Mouse (Mus musculus): ENCODE data around the gene Fgfr2. TPM values are rescaled to one million over a fixed set of nuclear protein-coding genes. Genes with fewer than 3 reads are reported as not detected.

Gene Fgfr2
- polyA plus RNA-seq, 1 experiment: 0.17 TPM

DNA sequence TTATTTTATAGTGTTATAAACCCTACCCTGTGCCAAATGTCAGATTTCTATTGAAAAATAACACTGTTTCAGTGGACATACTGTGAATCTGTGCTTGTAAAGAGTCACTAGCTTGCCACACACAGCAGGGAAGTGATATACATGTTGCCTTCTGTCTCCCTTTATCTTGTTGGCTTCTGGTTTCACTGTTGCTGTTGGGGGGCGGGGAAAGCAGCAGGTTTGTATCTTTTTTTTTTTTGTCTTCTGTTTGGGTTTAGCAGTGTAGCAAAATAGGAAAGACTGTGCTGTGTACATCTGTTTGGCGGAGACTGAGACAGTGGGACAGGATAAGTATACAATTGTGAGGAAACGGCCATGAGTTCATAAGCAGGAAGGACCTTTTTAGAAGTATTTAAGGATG, 2255.9 kb downstream of the Fgfr2 start:
- Histone ChIP-seq H3K36me3 (ENCODE audit: control insufficient read depth, insufficient read depth) (no peaks in the 10 kb centered on the region), H3K27me3 (ENCODE audit: control insufficient read depth, insufficient read depth, insufficient read length) (no peaks in the 10 kb centered on the region), H3K79me2 (ENCODE audit: control insufficient read depth, insufficient read depth) (peaks cover 56% of the 10 kb centered on the region), H3K4me3 (peak overlapping the region; percentile 54), H3K4me2 (ENCODE audit: low read depth) (peak overlapping the region; percentile 79), H3ac (ENCODE audit: control insufficient read depth, insufficient read length) (no peak overlapping the region)
- no peak for TF ChIP-seq MYOD1 (IDR thresholded peaks at IDR 0.05; ENCODE audit: control insufficient read depth in 1 of 3, insufficient read length in 2 of 3, low read depth in 2 of 3)
- no peak for TF ChIP-seq USF1 (IDR thresholded peaks at IDR 0.05; ENCODE audit: low read depth)
- TF ChIP-seq MYOG (IDR thresholded peaks at IDR 0.05; ENCODE audit: control insufficient read depth in 1 of 3, insufficient read depth in 1 of 3, insufficient read length in 2 of 3, low read depth in 2 of 3): no peak
- no peak for TF ChIP-seq TCF3 (IDR thresholded peaks at IDR 0.05; ENCODE audit: insufficient read length, low read depth)

DNA sequence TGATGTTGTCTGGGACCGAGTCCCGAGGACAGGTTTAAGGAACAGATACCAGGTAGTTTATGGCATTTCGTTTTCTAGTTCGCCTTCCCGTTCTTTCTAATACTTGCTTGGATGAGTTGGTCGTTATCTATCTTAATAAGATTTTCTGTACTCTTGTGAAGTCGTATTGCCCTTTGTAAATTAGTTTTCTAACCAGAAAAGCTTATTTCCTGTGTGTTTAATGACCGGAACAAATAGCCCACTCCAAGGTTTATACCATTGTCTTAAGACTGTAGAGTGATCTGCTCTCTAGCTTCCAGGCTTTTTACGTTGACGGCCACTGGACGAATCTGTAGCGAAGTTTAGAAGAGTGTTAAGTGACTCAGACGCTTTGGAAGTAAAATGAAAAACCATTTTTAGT, 2256.5 kb downstream of the Fgfr2 start:
- H3K4me2 ChIP-seq (ENCODE audit: low read depth): peak overlapping the region; percentile 79
- TF ChIP-seq MYOD1 (IDR thresholded peaks at IDR 0.05; ENCODE audit: control insufficient read depth in 1 of 3, insufficient read length in 2 of 3, low read depth in 2 of 3) (no peak), MYOG (IDR thresholded peaks at IDR 0.05; ENCODE audit: control insufficient read depth in 1 of 3, insufficient read depth in 1 of 3, insufficient read length in 2 of 3, low read depth in 2 of 3) (no peak), REST (IDR thresholded peaks at IDR 0.05; ENCODE audit: insufficient read depth, insufficient read length) (no peak), E2F4 (IDR thresholded peaks at IDR 0.05; ENCODE audit: insufficient read depth) (no peak), TCF3 (IDR thresholded peaks at IDR 0.05; ENCODE audit: insufficient read length, low read depth) (no peak), POLR2AphosphoS2 (IDR thresholded peaks at IDR 0.05; ENCODE audit: insufficient read length, low read depth) (no peak), POLR2A (IDR thresholded peaks at IDR 0.05; ENCODE audit: insufficient read length, low read depth) (no peak), SRF (IDR thresholded peaks at IDR 0.05; ENCODE audit: control insufficient read depth, insufficient read length, low read depth) (no peak), USF1 (IDR thresholded peaks at IDR 0.05; ENCODE audit: low read depth) (no peak), MAX (IDR thresholded peaks at IDR 0.05; ENCODE audit: low read depth) (no peak), CEBPB (IDR thresholded peaks at IDR 0.05; ENCODE audit: insufficient read depth, poor library complexity, severe bottlenecking) (no peak), TCF12 (IDR thresholded peaks at IDR 0.05; ENCODE audit: insufficient read depth, poor library complexity, severe bottlenecking) (no peak)
- peaks cover 50% of the 10 kb centered on the region for H3K79me2 ChIP-seq (ENCODE audit: control insufficient read depth, insufficient read depth)
- no peaks in the 10 kb centered on the region for H3K36me3 ChIP-seq (ENCODE audit: control insufficient read depth, insufficient read depth)
- H3K4me3 ChIP-seq: peak overlapping the region; percentile 54
- no peaks in the 10 kb centered on the region for H3K27me3 ChIP-seq (ENCODE audit: control insufficient read depth, insufficient read depth, insufficient read length)
- peak overlapping the region; percentile 92 for H3ac ChIP-seq (ENCODE audit: control insufficient read depth, insufficient read length)

DNA sequence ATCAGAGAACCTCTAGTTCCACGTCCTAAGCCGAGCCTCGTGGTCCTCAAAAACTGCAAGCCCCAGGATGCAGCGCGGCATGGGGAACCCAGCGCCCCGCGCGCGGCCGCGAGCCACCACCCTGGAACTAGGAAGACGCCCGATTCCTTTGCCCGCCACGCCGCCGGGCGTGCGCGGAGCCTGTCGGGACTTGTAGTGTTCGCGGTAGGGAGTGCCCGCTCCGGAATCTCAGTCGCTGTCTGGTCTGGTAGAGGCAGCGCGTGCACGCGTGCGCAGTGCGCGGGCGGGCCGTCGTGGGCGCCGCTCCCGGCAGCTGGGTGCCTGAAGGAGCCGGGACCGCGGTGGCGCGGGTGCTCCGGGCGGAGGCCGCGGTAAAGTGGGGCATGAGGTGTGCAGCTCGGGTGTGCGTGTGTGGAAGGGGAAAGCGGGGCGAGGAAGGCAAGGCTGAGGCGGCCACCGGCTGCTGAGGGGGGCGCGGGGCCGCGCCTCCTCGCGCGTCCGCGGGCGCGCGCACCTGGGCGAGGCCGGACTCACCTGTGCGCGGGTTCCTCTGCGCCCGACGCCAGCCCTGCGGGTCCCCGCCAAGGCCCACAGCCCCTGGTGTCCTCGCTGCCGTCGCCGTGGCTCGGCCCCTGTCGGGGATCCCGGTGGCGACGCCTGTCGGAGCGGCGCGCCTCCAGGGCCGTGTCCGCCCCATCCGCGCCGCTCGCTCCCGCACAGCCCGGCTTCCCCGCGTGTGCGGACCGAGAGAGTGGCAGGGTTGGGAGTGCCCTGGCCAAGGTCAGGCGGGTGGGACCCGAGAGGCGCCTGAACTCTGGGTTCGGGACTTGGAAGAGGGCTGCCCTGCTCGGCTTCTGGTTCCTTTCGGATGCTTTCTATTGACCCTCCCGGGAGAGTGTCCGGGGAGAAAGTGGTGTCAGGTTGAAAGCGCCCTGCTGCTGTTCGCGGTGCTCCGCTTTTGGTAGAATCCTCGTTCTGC, 2257.2 kb downstream of the Fgfr2 start, which contains the start of gene Plekha1:
Gene Plekha1, plus strand, starts transcription at position 144 of the 979 bp plus-strand sequence.
- Histone ChIP-seq H3K36me3 (ENCODE audit: control insufficient read depth, insufficient read depth) (no peaks in the 10 kb centered on the region), H3K27me3 (ENCODE audit: control insufficient read depth, insufficient read depth, insufficient read length) (no peaks in the 10 kb centered on the region), H3K4me3 (peak within 1 kb of the TSS; percentile 54), H3ac (ENCODE audit: control insufficient read depth, insufficient read length) (peak within 1 kb of the TSS; percentile 92), H3K4me2 (ENCODE audit: low read depth) (peak within 1 kb of the TSS; percentile 79), H3K79me2 (ENCODE audit: control insufficient read depth, insufficient read depth) (peaks cover 43% of the 10 kb centered on the region)
- no peak for TF ChIP-seq SRF (IDR thresholded peaks at IDR 0.05; ENCODE audit: control insufficient read depth, insufficient read length, low read depth)
- no peak for TF ChIP-seq USF1 (IDR thresholded peaks at IDR 0.05; ENCODE audit: low read depth)
- peak; percentile 79 for TF ChIP-seq POLR2AphosphoS2 (IDR thresholded peaks at IDR 0.05; ENCODE audit: insufficient read length, low read depth)
- TF ChIP-seq MYOD1 (IDR thresholded peaks at IDR 0.05; ENCODE audit: control insufficient read depth in 1 of 3, insufficient read length in 2 of 3, low read depth in 2 of 3): peak in 2 of 3 experiments; percentile 29 to 78
- no peak for TF ChIP-seq REST (IDR thresholded peaks at IDR 0.05; ENCODE audit: insufficient read depth, insufficient read length)
- no peak for TF ChIP-seq MAX (IDR thresholded peaks at IDR 0.05; ENCODE audit: low read depth)
- TF ChIP-seq POLR2A (IDR thresholded peaks at IDR 0.05; ENCODE audit: insufficient read length, low read depth): peak; percentile 93
- TF ChIP-seq E2F4 (IDR thresholded peaks at IDR 0.05; ENCODE audit: insufficient read depth): peak; percentile 66
- no peak for TF ChIP-seq CEBPB (IDR thresholded peaks at IDR 0.05; ENCODE audit: insufficient read depth, poor library complexity, severe bottlenecking)
- TF ChIP-seq TCF3 (IDR thresholded peaks at IDR 0.05; ENCODE audit: insufficient read length, low read depth): no peak
- no peak for TF ChIP-seq TCF12 (IDR thresholded peaks at IDR 0.05; ENCODE audit: insufficient read depth, poor library complexity, severe bottlenecking)
- TF ChIP-seq MYOG (IDR thresholded peaks at IDR 0.05; ENCODE audit: control insufficient read depth in 1 of 3, insufficient read depth in 1 of 3, insufficient read length in 2 of 3, low read depth in 2 of 3): peak in 2 of 3 experiments; percentile 56 to 74

DNA sequence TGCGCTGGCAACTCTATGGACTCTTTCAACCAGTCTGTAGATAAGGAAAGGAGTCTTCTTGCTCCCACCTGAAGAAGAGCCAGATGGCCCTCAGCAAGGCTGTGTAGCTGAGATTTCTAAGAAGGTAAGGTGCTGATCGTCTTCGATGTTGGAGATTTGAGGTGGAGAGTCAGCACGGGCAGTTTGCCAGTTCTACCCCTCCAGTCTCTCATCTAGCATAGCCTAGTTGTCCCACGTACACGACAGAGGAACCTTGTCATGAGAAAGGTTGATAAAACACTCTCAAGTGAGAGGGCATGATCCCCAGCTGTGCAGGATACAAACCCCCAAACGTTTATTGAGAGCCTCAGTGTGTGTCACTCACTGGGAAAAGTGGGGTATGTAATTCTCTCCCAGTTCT, 2258.4 kb downstream of the Fgfr2 start:
- H3ac ChIP-seq (ENCODE audit: control insufficient read depth, insufficient read length): no peak overlapping the region
- no peak for TF ChIP-seq POLR2A (IDR thresholded peaks at IDR 0.05; ENCODE audit: insufficient read length, low read depth)
- TF ChIP-seq MAX (IDR thresholded peaks at IDR 0.05; ENCODE audit: low read depth): no peak
- TF ChIP-seq MYOD1 (IDR thresholded peaks at IDR 0.05; ENCODE audit: control insufficient read depth in 1 of 3, insufficient read length in 2 of 3, low read depth in 2 of 3): no peak
- TF ChIP-seq MYOG (IDR thresholded peaks at IDR 0.05; ENCODE audit: control insufficient read depth in 1 of 3, insufficient read depth in 1 of 3, insufficient read length in 2 of 3, low read depth in 2 of 3): no peak
- TF ChIP-seq E2F4 (IDR thresholded peaks at IDR 0.05; ENCODE audit: insufficient read depth): no peak
- no peak for TF ChIP-seq CEBPB (IDR thresholded peaks at IDR 0.05; ENCODE audit: insufficient read depth, poor library complexity, severe bottlenecking)
- no peak for TF ChIP-seq USF1 (IDR thresholded peaks at IDR 0.05; ENCODE audit: low read depth)
- no peak for TF ChIP-seq REST (IDR thresholded peaks at IDR 0.05; ENCODE audit: insufficient read depth, insufficient read length)
- TF ChIP-seq SRF (IDR thresholded peaks at IDR 0.05; ENCODE audit: control insufficient read depth, insufficient read length, low read depth): no peak
- H3K27me3 ChIP-seq (ENCODE audit: control insufficient read depth, insufficient read depth, insufficient read length): no peaks in the 10 kb centered on the region
- H3K4me3 ChIP-seq: no peak overlapping the region
- H3K36me3 ChIP-seq (ENCODE audit: control insufficient read depth, insufficient read depth): no peaks in the 10 kb centered on the region
- H3K79me2 ChIP-seq (ENCODE audit: control insufficient read depth, insufficient read depth): peaks cover 31% of the 10 kb centered on the region
- H3K4me2 ChIP-seq (ENCODE audit: low read depth): no peak overlapping the region
